Mouse (Mus musculus) C2C12 (cell line): ENCODE data around the gene St8sia1. TPM values are rescaled to one million over a fixed set of nuclear protein-coding genes. Genes with fewer than 3 reads are reported as not detected.
"Not testable (repeated sequence)": the region's sequence is repeated elsewhere in the genome, so short reads cannot be mapped to it uniquely, and the experiment has no call there.

Experiments
- H3K27me3 ChIP-seq: one replicate; pipeline ENCODE4 v1.6.1; 2011; ENCODE audit not compliant: control insufficient read depth, insufficient read depth, insufficient read length
- H3K36me3 ChIP-seq: one replicate; pipeline ENCODE4 v1.6.1; 2011; ENCODE audit not compliant: control insufficient read depth, insufficient read depth
- H3K4me3 ChIP-seq: one replicate; pipeline ENCODE4 v1.5.1; 2011; ENCODE audit warnings: mild to moderate bottlenecking, control low read depth; ENCODE audit not compliant: poor library complexity, insufficient read depth, severe bottlenecking
- H3K79me2 ChIP-seq: one replicate; pipeline ENCODE4 v1.6.1; 2011; ENCODE audit not compliant: control insufficient read depth, insufficient read depth
- H3K79me3 ChIP-seq: one replicate; pipeline ENCODE4 v1.6.1; 2011; ENCODE audit warnings: low read depth, control low read depth
- H3ac ChIP-seq: one replicate; pipeline ENCODE3; 2011; ENCODE audit warnings: low read depth; ENCODE audit not compliant: control insufficient read depth, insufficient read length
- CEBPB ChIP-seq: IDR thresholded peaks from one replicate; pipeline ENCODE4 v1.6.1; 2011; ENCODE audit warnings: low read depth, mild to moderate bottlenecking, control low read depth, moderate library complexity
- CTCF ChIP-seq: IDR thresholded peaks from one replicate; pipeline ENCODE4 v1.5.1; 2011; ENCODE audit not compliant: control insufficient read depth, insufficient read depth, insufficient read length
- FOSL1 ChIP-seq: IDR thresholded peaks from one replicate; pipeline ENCODE4 v1.8.0; 2011; ENCODE audit warnings: mild to moderate bottlenecking, low read length; ENCODE audit not compliant: poor library complexity, insufficient read depth, severe bottlenecking
- MAX ChIP-seq: IDR thresholded peaks from one replicate; pipeline ENCODE4 v1.6.1; 2011; ENCODE audit warnings: mild to moderate bottlenecking, control low read depth
- MYOD1 ChIP-seq: IDR thresholded peaks from one replicate; pipeline ENCODE4 v1.6.1; 2011; ENCODE audit warnings: low read depth; ENCODE audit not compliant: control insufficient read depth, insufficient read length
- MYOG ChIP-seq: IDR thresholded peaks from one replicate; pipeline ENCODE4 v1.6.1; 2011; ENCODE audit not compliant: control insufficient read depth, insufficient read length; ENCODE audit errors: extremely low read depth
- USF1 ChIP-seq: IDR thresholded peaks from one replicate; pipeline ENCODE4 v1.6.1; 2011; ENCODE audit warnings: low read depth, mild to moderate bottlenecking, control low read depth, moderate library complexity
- polyA plus RNA-seq: library from polyadenylated mRNA; unstranded; fragments of >200 nt; fragmentation: generic; extraction: Trizol; gene quantifications from one replicate; pipeline ENCODE4 v1.2.1, GENCODE M21; 2012; ENCODE audit warnings: missing spikeins

The St8sia1 gene
- polyA plus RNA-seq, 1 experiment: not detected

GRCm38 (mm10) chr6:142991391-142992059, 27.3 kb upstream of the St8sia1 start:
- Histone ChIP-seq H3K79me2 (no peaks in the 10 kb centered on the region), H3K27me3 (peaks cover 4% of the 10 kb centered on the region), H3K4me3 (no peak overlapping the region), H3K79me3 (no peaks in the 10 kb centered on the region), H3K36me3 (no peaks in the 10 kb centered on the region), H3ac (no peak overlapping the region)
- no peak for TF ChIP-seq MYOG
- no peak for TF ChIP-seq MAX

GRCm38 (mm10) chr6:142990516-142990915, 26.3 kb upstream of the St8sia1 start:
- no peak for TF ChIP-seq FOSL1
- no peak for TF ChIP-seq MAX
- no peak for TF ChIP-seq CTCF
- no peak for TF ChIP-seq MYOG
- no peak for TF ChIP-seq USF1
- TF ChIP-seq MYOD1: no peak
- no peak overlapping the region for H3K4me3 ChIP-seq
- H3K27me3 ChIP-seq: peaks cover 4% of the 10 kb centered on the region
- no peaks in the 10 kb centered on the region for H3K36me3 ChIP-seq
- H3K79me2 ChIP-seq: no peaks in the 10 kb centered on the region
- no peaks in the 10 kb centered on the region for H3K79me3 ChIP-seq
- no peak overlapping the region for H3ac ChIP-seq

- H3K4me3 ChIP-seq: no peak overlapping the region
- no peaks in the 10 kb centered on the region for H3K79me3 ChIP-seq
Measured at GRCm38 (mm10) chr6:142989495-142989894, 25.2 kb upstream of the St8sia1 start.

GRCm38 (mm10) chr6:142988753-142989152, 24.5 kb upstream of the St8sia1 start:
- Histone ChIP-seq H3K4me3 (no peak overlapping the region), H3ac (no peak overlapping the region), H3K36me3 (no peaks in the 10 kb centered on the region), H3K79me2 (no peaks in the 10 kb centered on the region), H3K79me3 (no peaks in the 10 kb centered on the region), H3K27me3 (peaks cover 4% of the 10 kb centered on the region)
- peak; percentile 78 for TF ChIP-seq CTCF
- TF ChIP-seq FOSL1: no peak

More at GRCm38 (mm10) chr6:142989495-142989894, 25.2 kb upstream of the St8sia1 start:
- TF ChIP-seq CEBPB (peak; percentile 76), FOSL1 (no peak)
- no peak overlapping the region for H3ac ChIP-seq
- no peaks in the 10 kb centered on the region for H3K79me2 ChIP-seq
- peaks cover 4% of the 10 kb centered on the region for H3K27me3 ChIP-seq
- H3K36me3 ChIP-seq: no peaks in the 10 kb centered on the region

GRCm38 (mm10) chr6:142988231-142988630, 24.0 kb upstream of the St8sia1 start:
- Histone ChIP-seq H3K79me2 (no peaks in the 10 kb centered on the region), H3ac (no peak overlapping the region), H3K36me3 (no peaks in the 10 kb centered on the region), H3K79me3 (no peaks in the 10 kb centered on the region), H3K4me3 (no peak overlapping the region), H3K27me3 (peaks cover 4% of the 10 kb centered on the region)
- TF ChIP-seq FOSL1 (no peak), USF1 (no peak), CTCF (no peak), MYOD1 (no peak), MYOG (no peak), CEBPB (no peak), MAX (no peak)

GRCm38 (mm10) chr6:142987616-142988015, 23.4 kb upstream of the St8sia1 start:
- H3K79me2 ChIP-seq: no peaks in the 10 kb centered on the region
- H3K27me3 ChIP-seq: peaks cover 4% of the 10 kb centered on the region
- H3K4me3 ChIP-seq: no peak overlapping the region
- no peaks in the 10 kb centered on the region for H3K79me3 ChIP-seq
- TF ChIP-seq MYOD1: no peak
- TF ChIP-seq USF1: no peak
- no peak for TF ChIP-seq FOSL1
- no peak for TF ChIP-seq MYOG
- TF ChIP-seq CTCF: no peak
- TF ChIP-seq MAX: no peak
- TF ChIP-seq CEBPB: no peak
- no peaks in the 10 kb centered on the region for H3K36me3 ChIP-seq
- no peak overlapping the region for H3ac ChIP-seq

- not testable (repeated sequence) for H3K79me3 ChIP-seq, H3K79me2 ChIP-seq
Measured at GRCm38 (mm10) chr6:142986706-142987105, 22.5 kb upstream of the St8sia1 start.

GRCm38 (mm10) chr6:142985561-142986238, 21.4 kb upstream of the St8sia1 start:
- H3K36me3 ChIP-seq, H3K27me3 ChIP-seq, H3K4me3 ChIP-seq, H3K79me3 ChIP-seq, H3K79me2 ChIP-seq, H3ac ChIP-seq: not testable (repeated sequence)

More at GRCm38 (mm10) chr6:142986706-142987105, 22.5 kb upstream of the St8sia1 start:
- H3K4me3 ChIP-seq, H3K36me3 ChIP-seq, H3ac ChIP-seq, H3K27me3 ChIP-seq: not testable (repeated sequence)
